In genomic region chr7:44382541-44382940, GRCm38 (mm10) we compare ENCODE assay signal across 10 mouse cellular contexts. TPM values are rescaled to one million over a fixed set of nuclear protein-coding genes. Genes with fewer than 3 reads are reported as not detected.
A peak's percentile ranks its signal among the peaks of the same experiment; 100 is the strongest.
DNase-seq lines count a peak whose midpoint lies in the region; ATAC-seq and TF ChIP-seq lines count a peak whose summit lies in the region.
"Had no signal": no experiment of that assay in that cellular context is flagged by ENCODE, and none has a peak within 500 bp of the region (broad histone marks: within the 10 kb centered on the region; RNA-seq: fewer than 3 reads in every experiment).

No protein-coding gene starts in this region.

- H3K27ac ChIP-seq in cortical plate, adult 2 months (ENCODE audit: insufficient read depth, low read length), result peak overlapping the region; percentile 15; the same call in 1 of the 2 replicates
- H3K27ac ChIP-seq in heart, embryonic 10.5 days, result no peak overlapping the region
- no peak overlapping the region for H3K27ac ChIP-seq in kidney, embryonic 14.5 days (ENCODE audit: low read depth, low read length)
- H3K27ac ChIP-seq: macrophage had no signal

- WGBS in heart, embryonic 10.5 days, result 75% methylated on average over 12 of the region's 12 CpGs
- 79% methylated on average over 12 of the region's 12 CpGs for WGBS in kidney, embryonic 14.5 days

- no peaks in the 10 kb centered on the region for H3K4me1 ChIP-seq in cortical plate, adult 2 months (ENCODE audit: control insufficient read depth, insufficient read depth, low read length)
- peaks cover 17% of the 10 kb centered on the region for H3K4me1 ChIP-seq in heart, embryonic 10.5 days
- peaks cover 2% of the 10 kb centered on the region; the same call in 1 of the 2 replicates for H3K4me1 ChIP-seq in kidney, embryonic 14.5 days (ENCODE audit: control insufficient read depth, insufficient read depth, low read length)

- no peak for ATAC-seq in granulocyte monocyte progenitor cell, adult 5-6 weeks (replicated peaks; ENCODE audit: poor library complexity, severe bottlenecking)
- ATAC-seq in kidney, embryonic 14.5 days (ENCODE audit: low FRiP score, low TSS enrichment), result no peak

- TF ChIP-seq CTCF in cortical plate, adult 2 months (IDR thresholded peaks at IDR 0.05; ENCODE audit: extremely low read depth, insufficient read depth, low read length), result no peak

- no peak overlapping the region for H3K9ac ChIP-seq in kidney, embryonic 14.5 days (ENCODE audit: low read depth, low read length)

- H3K36me3 ChIP-seq in heart, embryonic 10.5 days, result no peaks in the 10 kb centered on the region
- no peaks in the 10 kb centered on the region for H3K36me3 ChIP-seq in kidney, embryonic 14.5 days (ENCODE audit: control insufficient read depth, insufficient read depth, low read length)

- no peaks in the 10 kb centered on the region for H3K9me3 ChIP-seq in heart, embryonic 10.5 days
- H3K9me3 ChIP-seq in kidney, embryonic 14.5 days (ENCODE audit: control insufficient read depth, low read length), result no peaks in the 10 kb centered on the region

- no peak overlapping the region for H3K4me3 ChIP-seq in cortical plate, adult 2 months (ENCODE audit: insufficient read depth, low read length)
- H3K4me3 ChIP-seq in heart, embryonic 10.5 days, result no peak overlapping the region
- H3K4me3 ChIP-seq in kidney, embryonic 14.5 days (ENCODE audit: low read length), result no peak overlapping the region

- peak; percentile 69; the same call in 1 of the 2 replicates for TF ChIP-seq POLR2A in cortical plate, adult 2 months (IDR thresholded peaks at IDR 0.05; ENCODE audit: extremely low read depth, insufficient read depth, low read length)

- DNase-seq in frontal cortex, postnatal 14 days (ENCODE audit: low spot score in 2 of 2), result peak; percentile 74 to 83
- DNase-seq in layer of hippocampus, postnatal 36 days, result peak; percentile 83 to 86
- peak; percentile 82 to 85 for DNase-seq in right cerebral cortex, adult 2 months (ENCODE audit: low spot score in 2 of 2)
- no peak for DNase-seq in embryo, embryonic 10 days (ENCODE audit: low spot score)
- no peak for DNase-seq in heart, embryonic 10.5 days (ENCODE audit: low spot score)
- DNase-seq: kidney, postnatal 36 days had no signal

- peaks cover 61% of the 10 kb centered on the region for H3K27me3 ChIP-seq in heart, embryonic 10.5 days (ENCODE audit: insufficient read depth, poor library complexity, severe bottlenecking)
- no peaks in the 10 kb centered on the region for H3K27me3 ChIP-seq in kidney, embryonic 14.5 days (ENCODE audit: control insufficient read depth, insufficient read depth, low read length)

- no peak overlapping the region for H3K4me2 ChIP-seq in kidney, embryonic 14.5 days (replicated peaks; ENCODE audit: low read depth, low read length)

RNA-seq across cellular contexts. Expression of gene Syt3, which starts 1.4 kb away (rescaled TPM):
- 70.2 and 74.0 TPM in 2 replicates for polyA plus RNA-seq in cortical plate, adult 2 months (2012; rRNA removed)
- total RNA-seq in layer of hippocampus, postnatal 36 days (2021), result 10 to 100 TPM; 84.8 to 92.0 TPM
- total RNA-seq in granulocyte monocyte progenitor cell, adult 5-6 weeks (2014; fragmentation: Nextera tagmentation), result 1.1 TPM in 1 of 2 replicates, not detected in the other
- total RNA-seq in granulocyte monocyte progenitor cell, adult 5-6 weeks (2017), result 0.15 TPM in 1 of 2 replicates, not detected in the other
- polyA plus RNA-seq in heart, embryonic 10.5 days (2016; fragmentation: Nextera tagmentation; extraction: Ambion mirVana), result 0.74 and 0.78 TPM in 2 replicates
- 1.4 and 2.3 TPM in 2 replicates for polyA plus RNA-seq in kidney, embryonic 14.5 days (2014; fragmentation: Nextera tagmentation; extraction: Ambion mirVana)
- polyA plus RNA-seq: macrophage had no signal

RNA-seq across cellular contexts. Expression of gene 1700008O03Rik, which starts 3.1 kb away (rescaled TPM):
- 3.7 and 4.3 TPM in 2 replicates for polyA plus RNA-seq in cortical plate, adult 2 months (2012; rRNA removed)
- total RNA-seq in layer of hippocampus, postnatal 36 days (2021), result 1 to 10 TPM; 3.1 to 3.4 TPM
- 4.1 TPM in 1 of 2 replicates, not detected in the other for total RNA-seq in granulocyte monocyte progenitor cell, adult 5-6 weeks (2014; fragmentation: Nextera tagmentation)
- 1.8 and 2.4 TPM in 2 replicates for total RNA-seq in granulocyte monocyte progenitor cell, adult 5-6 weeks (2017)
- 0.49 and 0.83 TPM in 2 replicates for polyA plus RNA-seq in heart, embryonic 10.5 days (2016; fragmentation: Nextera tagmentation; extraction: Ambion mirVana)
- polyA plus RNA-seq in kidney, embryonic 14.5 days (2014; fragmentation: Nextera tagmentation; extraction: Ambion mirVana), result 1.0 and 1.5 TPM in 2 replicates

RNA-seq across cellular contexts. Expression of gene Lrrc4b, which starts 46.3 kb away (rescaled TPM):
- polyA plus RNA-seq in cortical plate, adult 2 months (2012; rRNA removed), result 190 and 192 TPM in 2 replicates
- total RNA-seq in layer of hippocampus, postnatal 36 days (2021), result 100 to 1,000 TPM; 311 to 332 TPM
- not detected in 2 replicates for total RNA-seq in granulocyte monocyte progenitor cell, adult 5-6 weeks (2014; fragmentation: Nextera tagmentation)
- total RNA-seq in granulocyte monocyte progenitor cell, adult 5-6 weeks (2017), result not detected in 2 replicates
- polyA plus RNA-seq in heart, embryonic 10.5 days (2016; fragmentation: Nextera tagmentation; extraction: Ambion mirVana), result 1.2 and 1.7 TPM in 2 replicates
- 0.50 and 0.70 TPM in 2 replicates for polyA plus RNA-seq in kidney, embryonic 14.5 days (2014; fragmentation: Nextera tagmentation; extraction: Ambion mirVana)
- polyA plus RNA-seq: macrophage had no signal

Comparison
In these comparisons a context has a peak if more than half of its experiments do, and no peak if none do; other contexts are left out.
1. DNase-seq: peak in frontal cortex, postnatal 14 days (2 of 2), layer of hippocampus, postnatal 36 days (2 of 2) and right cerebral cortex, adult 2 months (2 of 2); none in embryo, embryonic 10 days (single experiment) and heart, embryonic 10.5 days (single experiment).
2. RNA of gene Syt3, which starts 1.4 kb away (polyA plus RNA-seq): 70.2 to 74.0 TPM in cortical plate, adult 2 months; 1.4 to 2.3 TPM in kidney, embryonic 14.5 days and 0.74 to 0.78 TPM in heart, embryonic 10.5 days; every median in the first group is over 10 times any median in the second.
3. RNA of gene Lrrc4b, which starts 46.3 kb away (polyA plus RNA-seq): 190 to 192 TPM in cortical plate, adult 2 months; 1.2 to 1.7 TPM in heart, embryonic 10.5 days and 0.50 to 0.70 TPM in kidney, embryonic 14.5 days; every median in the first group is over 10 times any median in the second.